Mouse (Mus musculus): ENCODE measurements at regions not wholly inside any gene's neighbourhood (a gene's known extent, or its start where the extent isn't known, plus 50 kb on each side); places are given as distances from the start of the nearest gene placed in this dataset.

GRCm38 (mm10) chr3:18488886-18489285, 540.7 kb downstream of the Cypt12 start:
- TF ChIP-seq EP300 (IDR thresholded peaks at IDR 0.05) (no peak), CTCF (IDR thresholded peaks at IDR 0.05) (no peak)
